Mouse (Mus musculus): ENCODE measurements around the gene Aldh16a1. TPM values are rescaled to one million over a fixed set of nuclear protein-coding genes. Genes with fewer than 3 reads are reported as not detected.
A peak's percentile ranks its signal among the peaks of the same experiment; 100 is the strongest.
"Not testable (repeated sequence)": the region's sequence is repeated elsewhere in the genome, so short reads cannot be mapped to it uniquely, and the experiment has no call there.

Gene Aldh16a1
- polyA plus RNA-seq, 1 experiment = 34.6 TPM

DNA sequence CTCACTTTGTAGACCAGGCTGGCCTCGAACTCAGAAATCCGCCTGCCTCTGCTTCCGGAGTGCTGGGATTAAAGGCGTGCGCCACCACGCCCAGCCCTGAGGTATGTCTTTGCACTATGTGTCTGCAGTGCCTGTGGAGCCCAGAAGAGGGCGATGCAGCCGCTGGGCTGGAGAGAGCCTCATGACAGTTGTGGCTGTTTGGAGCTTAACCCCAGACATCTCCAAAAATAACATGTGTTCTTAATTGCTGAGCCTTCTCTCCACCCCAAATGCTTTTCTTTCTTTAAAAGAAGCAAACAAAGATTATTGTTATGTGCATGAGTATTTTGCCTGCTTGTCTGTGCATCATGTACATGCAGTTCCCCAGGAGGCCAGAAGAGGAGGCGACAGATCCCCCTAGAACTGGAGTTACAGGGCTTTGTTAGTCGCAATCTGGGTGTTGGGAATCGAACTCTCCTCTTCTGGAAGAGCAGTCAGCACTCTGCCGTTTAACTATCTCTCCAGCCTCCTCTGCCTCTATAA, 670 bp upstream of the Aldh16a1 start:
- no peak overlapping the region for H3ac ChIP-seq (ENCODE audit: control insufficient read depth, insufficient read length, low read depth)
- no peak overlapping the region for H3K4me3 ChIP-seq (ENCODE audit: insufficient read depth, poor library complexity, severe bottlenecking)
- H3K79me2 ChIP-seq (ENCODE audit: control insufficient read depth, insufficient read depth) = peaks cover 6% of the 10 kb centered on the region
- H3K27me3 ChIP-seq (ENCODE audit: control insufficient read depth, insufficient read depth, insufficient read length) = no peaks in the 10 kb centered on the region
- H3K79me3 ChIP-seq (ENCODE audit: low read depth) = no peaks in the 10 kb centered on the region
- TF ChIP-seq CTCF (IDR thresholded peaks at IDR 0.05; ENCODE audit: control insufficient read depth, insufficient read depth, insufficient read length) (peak; percentile 28), MAX (IDR thresholded peaks at IDR 0.05) (no peak)
- no peaks in the 10 kb centered on the region for H3K36me3 ChIP-seq (ENCODE audit: control insufficient read depth, insufficient read depth)

DNA sequence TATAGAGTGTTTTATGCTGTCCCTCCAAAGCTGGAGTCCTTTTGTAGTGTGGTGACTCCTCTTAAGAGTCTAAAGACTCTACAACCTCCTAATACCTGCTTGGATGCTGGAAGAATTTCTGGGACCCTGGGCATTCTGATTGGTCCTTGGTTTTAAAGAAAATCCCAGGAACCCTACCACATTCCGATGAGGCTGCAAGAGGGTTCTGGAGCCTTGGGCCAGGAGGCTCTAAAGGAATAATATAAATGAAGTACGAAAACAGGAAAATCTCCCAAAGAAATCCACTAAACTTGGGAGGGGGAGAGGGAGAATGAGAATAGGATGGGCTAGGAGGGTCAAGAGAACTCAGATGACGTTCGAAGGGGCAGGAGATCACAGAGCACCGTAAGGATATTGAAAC, 798 bp downstream of the Aldh16a1 start:
- Histone ChIP-seq H3K79me3 (ENCODE audit: low read depth) (no peaks in the 10 kb centered on the region), H3K27me3 (ENCODE audit: control insufficient read depth, insufficient read depth, insufficient read length) (no peaks in the 10 kb centered on the region), H3K79me2 (ENCODE audit: control insufficient read depth, insufficient read depth) (peaks cover 6% of the 10 kb centered on the region), H3K36me3 (ENCODE audit: control insufficient read depth, insufficient read depth) (no peaks in the 10 kb centered on the region), H3ac (ENCODE audit: control insufficient read depth, insufficient read length, low read depth) (peak overlapping the region; percentile 85), H3K4me3 (ENCODE audit: insufficient read depth, poor library complexity, severe bottlenecking) (peak overlapping the region; percentile 55)
- TF ChIP-seq CTCF (IDR thresholded peaks at IDR 0.05; ENCODE audit: control insufficient read depth, insufficient read depth, insufficient read length) = no peak
- TF ChIP-seq USF1 (IDR thresholded peaks at IDR 0.05; ENCODE audit: low read depth) = no peak
- TF ChIP-seq MAX (IDR thresholded peaks at IDR 0.05) = no peak
- no peak for TF ChIP-seq FOSL1 (IDR thresholded peaks at IDR 0.05; ENCODE audit: insufficient read depth, low read length, poor library complexity, severe bottlenecking)
- TF ChIP-seq MYOD1 (IDR thresholded peaks at IDR 0.05; ENCODE audit: control insufficient read depth, insufficient read length, low read depth) = no peak
- no peak for TF ChIP-seq CEBPB (IDR thresholded peaks at IDR 0.05; ENCODE audit: low read depth)

DNA sequence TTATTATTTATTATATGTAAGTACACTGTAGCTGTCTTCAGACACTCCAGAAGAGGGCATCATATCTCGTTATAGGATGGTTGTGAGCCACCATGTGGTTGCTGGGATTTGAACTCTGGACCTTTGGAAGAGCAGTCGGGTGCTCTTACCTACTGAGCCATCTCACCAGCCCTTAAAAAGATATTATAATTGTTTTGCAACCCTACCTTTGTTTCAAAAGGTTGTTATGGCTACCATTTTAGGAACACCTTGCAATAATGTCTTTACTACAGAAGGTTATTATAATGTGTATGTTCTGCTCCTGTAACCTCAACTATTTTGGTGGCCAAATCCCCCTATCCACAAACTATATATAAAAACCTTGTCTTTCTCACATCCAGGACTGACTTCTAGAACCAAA, 1.3 kb downstream of the Aldh16a1 start:
- not testable (repeated sequence) for H3K4me3 ChIP-seq (ENCODE audit: insufficient read depth, poor library complexity, severe bottlenecking); H3K79me3 ChIP-seq (ENCODE audit: low read depth); H3ac ChIP-seq (ENCODE audit: control insufficient read depth, insufficient read length, low read depth); H3K79me2 ChIP-seq (ENCODE audit: control insufficient read depth, insufficient read depth); H3K27me3 ChIP-seq (ENCODE audit: control insufficient read depth, insufficient read depth, insufficient read length); H3K36me3 ChIP-seq (ENCODE audit: control insufficient read depth, insufficient read depth)

DNA sequence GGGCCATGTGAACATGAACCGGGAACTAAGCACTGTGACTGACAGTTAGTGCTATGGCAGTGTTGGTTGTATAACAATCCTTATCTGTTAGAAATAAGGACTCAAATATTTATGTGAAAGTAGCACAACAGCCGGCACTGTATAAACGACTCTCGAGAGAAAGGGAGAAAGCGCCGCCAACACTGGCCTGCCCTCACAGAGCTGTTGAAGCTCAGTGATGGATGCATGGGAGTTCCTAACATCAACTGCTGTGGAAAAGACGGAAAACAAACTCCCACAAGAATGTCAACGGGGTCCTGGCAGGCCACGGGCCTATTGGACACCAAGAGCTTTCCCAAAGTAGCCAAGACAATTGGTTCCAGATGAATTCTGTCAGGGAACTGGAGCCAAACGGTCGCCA, 3.1 kb downstream of the Aldh16a1 start:
- H3K36me3 ChIP-seq (ENCODE audit: control insufficient read depth, insufficient read depth) = no peaks in the 10 kb centered on the region
- TF ChIP-seq CEBPB (IDR thresholded peaks at IDR 0.05; ENCODE audit: low read depth) (no peak), CTCF (IDR thresholded peaks at IDR 0.05; ENCODE audit: control insufficient read depth, insufficient read depth, insufficient read length) (no peak), MYOD1 (IDR thresholded peaks at IDR 0.05; ENCODE audit: control insufficient read depth, insufficient read length, low read depth) (no peak), MAX (IDR thresholded peaks at IDR 0.05) (no peak), USF1 (IDR thresholded peaks at IDR 0.05; ENCODE audit: low read depth) (no peak), MYOG (IDR thresholded peaks at IDR 0.05; ENCODE audit: control insufficient read depth, extremely low read depth, insufficient read length) (no peak), FOSL1 (IDR thresholded peaks at IDR 0.05; ENCODE audit: insufficient read depth, low read length, poor library complexity, severe bottlenecking) (no peak)
- H3K27me3 ChIP-seq (ENCODE audit: control insufficient read depth, insufficient read depth, insufficient read length) = no peaks in the 10 kb centered on the region
- peaks cover 6% of the 10 kb centered on the region for H3K79me2 ChIP-seq (ENCODE audit: control insufficient read depth, insufficient read depth)
- H3K79me3 ChIP-seq (ENCODE audit: low read depth) = no peaks in the 10 kb centered on the region
- H3ac ChIP-seq (ENCODE audit: control insufficient read depth, insufficient read length, low read depth) = no peak overlapping the region
- no peak overlapping the region for H3K4me3 ChIP-seq (ENCODE audit: insufficient read depth, poor library complexity, severe bottlenecking)

DNA sequence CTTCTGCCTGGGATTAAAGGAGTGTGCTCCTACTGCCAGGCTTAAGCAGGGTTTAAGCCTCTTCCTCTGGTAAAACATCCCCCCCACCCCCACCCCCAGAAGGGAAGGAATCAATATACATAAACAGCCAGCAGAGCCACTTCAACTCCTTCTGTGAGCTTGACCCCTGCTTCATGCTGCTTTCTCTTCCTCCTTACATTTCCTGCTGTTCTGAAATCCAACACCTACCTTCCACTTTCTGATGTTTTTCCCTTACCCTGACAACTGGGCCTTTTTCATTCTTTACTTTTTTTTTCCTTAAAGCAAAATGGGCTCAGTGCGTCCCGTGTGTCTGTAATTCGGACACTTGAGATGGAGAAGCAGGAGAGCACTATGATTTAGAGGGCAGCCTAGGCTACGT, 4.1 kb downstream of the Aldh16a1 start:
- Histone ChIP-seq H3K4me3 (ENCODE audit: insufficient read depth, poor library complexity, severe bottlenecking) (no peak overlapping the region), H3K79me2 (ENCODE audit: control insufficient read depth, insufficient read depth) (peaks cover 6% of the 10 kb centered on the region), H3K27me3 (ENCODE audit: control insufficient read depth, insufficient read depth, insufficient read length) (no peaks in the 10 kb centered on the region), H3K79me3 (ENCODE audit: low read depth) (no peaks in the 10 kb centered on the region), H3ac (ENCODE audit: control insufficient read depth, insufficient read length, low read depth) (no peak overlapping the region), H3K36me3 (ENCODE audit: control insufficient read depth, insufficient read depth) (no peaks in the 10 kb centered on the region)
- TF ChIP-seq USF1 (IDR thresholded peaks at IDR 0.05; ENCODE audit: low read depth) = no peak
- no peak for TF ChIP-seq MAX (IDR thresholded peaks at IDR 0.05)
- TF ChIP-seq CEBPB (IDR thresholded peaks at IDR 0.05; ENCODE audit: low read depth) = no peak
- TF ChIP-seq MYOD1 (IDR thresholded peaks at IDR 0.05; ENCODE audit: control insufficient read depth, insufficient read length, low read depth) = no peak
- no peak for TF ChIP-seq CTCF (IDR thresholded peaks at IDR 0.05; ENCODE audit: control insufficient read depth, insufficient read depth, insufficient read length)
- no peak for TF ChIP-seq FOSL1 (IDR thresholded peaks at IDR 0.05; ENCODE audit: insufficient read depth, low read length, poor library complexity, severe bottlenecking)
- no peak for TF ChIP-seq MYOG (IDR thresholded peaks at IDR 0.05; ENCODE audit: control insufficient read depth, extremely low read depth, insufficient read length)

DNA sequence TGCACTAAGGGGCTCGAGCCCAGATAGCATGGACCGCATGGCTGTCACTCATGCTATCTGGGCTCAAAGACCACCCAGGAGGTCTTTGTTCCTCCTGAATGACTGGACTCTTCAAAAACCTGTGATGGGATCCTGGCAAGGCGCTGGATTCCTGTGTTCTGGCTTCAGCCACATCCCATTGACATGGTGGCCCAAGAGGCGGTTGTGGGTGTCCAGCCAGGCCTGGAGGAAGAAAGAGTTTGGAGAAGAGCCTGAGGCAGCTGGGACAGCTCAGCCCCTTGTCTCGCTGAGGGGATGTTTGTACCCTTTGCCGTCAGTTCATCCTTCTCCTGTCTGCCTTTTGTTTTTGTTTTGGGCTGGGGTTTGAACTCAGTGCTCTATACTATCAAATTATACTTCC, 4.8 kb downstream of the Aldh16a1 start:
- Histone ChIP-seq H3K4me3 (ENCODE audit: insufficient read depth, poor library complexity, severe bottlenecking) (no peak overlapping the region), H3K27me3 (ENCODE audit: control insufficient read depth, insufficient read depth, insufficient read length) (no peaks in the 10 kb centered on the region), H3K36me3 (ENCODE audit: control insufficient read depth, insufficient read depth) (no peaks in the 10 kb centered on the region), H3ac (ENCODE audit: control insufficient read depth, insufficient read length, low read depth) (no peak overlapping the region), H3K79me3 (ENCODE audit: low read depth) (no peaks in the 10 kb centered on the region), H3K79me2 (ENCODE audit: control insufficient read depth, insufficient read depth) (peaks cover 6% of the 10 kb centered on the region)
- no peak for TF ChIP-seq CEBPB (IDR thresholded peaks at IDR 0.05; ENCODE audit: low read depth)
- no peak for TF ChIP-seq MAX (IDR thresholded peaks at IDR 0.05)
- no peak for TF ChIP-seq CTCF (IDR thresholded peaks at IDR 0.05; ENCODE audit: control insufficient read depth, insufficient read depth, insufficient read length)
- no peak for TF ChIP-seq USF1 (IDR thresholded peaks at IDR 0.05; ENCODE audit: low read depth)
- TF ChIP-seq FOSL1 (IDR thresholded peaks at IDR 0.05; ENCODE audit: insufficient read depth, low read length, poor library complexity, severe bottlenecking) = no peak
- no peak for TF ChIP-seq MYOD1 (IDR thresholded peaks at IDR 0.05; ENCODE audit: control insufficient read depth, insufficient read length, low read depth)
- TF ChIP-seq MYOG (IDR thresholded peaks at IDR 0.05; ENCODE audit: control insufficient read depth, extremely low read depth, insufficient read length) = no peak

Measured in C2C12 (cell line).